Mouse (Mus musculus) bone marrow, adult 2 months (tissue): ENCODE measurements around the gene Pnpla5.

ENCODE experiments used
- CTCF ChIP-seq: fragments of 200-500 bp; IDR thresholded peaks from 2 replicates; pipeline ENCODE4 v1.5.1; 2011; ENCODE audit warnings: low read length, control low read depth; ENCODE audit not compliant: control insufficient read depth, insufficient read depth
- POLR2A ChIP-seq: fragments of 200-500 bp; IDR thresholded peaks from 2 replicates; pipeline ENCODE4 v1.6.1; 2011; ENCODE audit warnings: low read depth, mild to moderate bottlenecking, control low read depth, low read length, borderline replicate concordance; ENCODE audit not compliant: control insufficient read depth

DNA sequence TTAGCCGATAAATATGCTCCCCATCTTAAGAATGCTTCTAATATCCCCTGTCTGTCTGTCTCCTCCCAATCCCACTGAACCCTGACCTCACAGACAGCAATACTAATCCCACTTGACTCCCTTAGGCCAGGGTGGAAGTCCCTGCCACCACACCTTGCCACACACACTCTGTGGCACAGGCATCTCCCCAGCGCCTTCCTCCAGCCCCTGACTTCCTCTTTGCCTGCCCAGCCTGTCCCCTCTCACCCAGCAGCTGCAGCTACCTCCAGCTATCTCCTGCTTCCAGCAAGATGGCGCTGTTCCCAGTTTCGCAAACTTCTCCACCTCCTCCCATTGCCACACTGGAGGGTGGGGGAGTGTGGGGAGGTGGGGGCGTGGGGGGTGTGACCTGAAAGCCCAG, 3.9 kb upstream of the Pnpla5 start:
- TF ChIP-seq POLR2A (no peak), CTCF (0 out of 2 replicates have a peak, but pooled peaks have one; percentile 1)
